Mouse (Mus musculus) heart, postnatal 36 days (tissue): ENCODE data around the gene Bcl3. TPM values are rescaled to one million over a fixed set of nuclear protein-coding genes. Genes with fewer than 3 reads are reported as not detected.

Source experiments
- DNase-seq, 2 experiments: peaks; one replicate each; pipeline ENCODE4 v3.0.0; 2021 to 2022
- intact Hi-C: fragments of 180-260 bp; cut with DNase I; formaldehyde crosslinking; loops from one replicate; pipeline ENCODE4 v1.15.1; 2025
- total RNA-seq, 2 experiments: library from RNA; stranded (reverse); gene quantifications; 2 replicates each; pipeline ENCODE4 v1.2.3; 2021

Gene Bcl3
- 1 to 10 TPM; 3.5 TPM for total RNA-seq

GRCm38 (mm10) chr7:19822604-19823058, at the start of gene Bcl3:
Gene Bcl3 (minus strand): TSS chr7:19822770.
- intact Hi-C loops, result no loop called here
- peak; percentile 78 for DNase-seq

DNA sequence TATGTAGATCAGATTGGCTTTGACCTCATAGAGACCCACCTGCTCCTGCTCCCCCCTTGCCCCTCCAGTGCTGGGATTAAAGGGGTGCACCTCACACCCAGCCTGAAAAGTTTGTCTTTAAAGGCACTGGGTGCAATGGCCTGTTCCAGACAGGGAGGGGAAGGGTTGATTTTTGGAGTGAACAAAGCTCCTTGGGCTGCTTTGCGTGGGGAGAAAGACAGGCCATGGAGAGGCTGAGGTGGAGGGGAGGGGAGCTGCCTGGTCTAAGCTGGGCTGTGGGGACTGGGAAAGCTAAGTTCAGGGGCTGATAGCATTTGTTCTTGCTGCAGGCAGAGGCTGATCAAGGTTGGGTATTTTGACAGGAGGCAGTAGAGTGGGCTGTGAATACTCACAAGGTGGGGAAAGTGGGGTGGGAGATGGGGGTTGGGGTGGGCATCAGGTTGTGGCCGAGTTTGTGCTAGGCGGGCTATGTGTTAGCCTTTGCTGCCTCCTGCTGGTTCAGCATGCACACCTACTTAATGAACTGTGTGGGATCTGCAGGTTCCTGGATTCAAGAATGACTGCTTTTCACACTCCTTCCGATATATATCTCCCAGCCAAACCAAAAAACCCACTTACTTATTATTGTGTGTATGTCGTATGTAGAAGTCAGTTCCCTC, 49.5 kb upstream of the Bcl3 start:
- intact Hi-C loops, result loop anchor here (1.0 to 5.0 kb wide), 3 partner anchors 23 to 120 kb away; partner anchors contain the start of gene Nectin2
- DNase-seq, result peak; percentile 52 to 67

DNA sequence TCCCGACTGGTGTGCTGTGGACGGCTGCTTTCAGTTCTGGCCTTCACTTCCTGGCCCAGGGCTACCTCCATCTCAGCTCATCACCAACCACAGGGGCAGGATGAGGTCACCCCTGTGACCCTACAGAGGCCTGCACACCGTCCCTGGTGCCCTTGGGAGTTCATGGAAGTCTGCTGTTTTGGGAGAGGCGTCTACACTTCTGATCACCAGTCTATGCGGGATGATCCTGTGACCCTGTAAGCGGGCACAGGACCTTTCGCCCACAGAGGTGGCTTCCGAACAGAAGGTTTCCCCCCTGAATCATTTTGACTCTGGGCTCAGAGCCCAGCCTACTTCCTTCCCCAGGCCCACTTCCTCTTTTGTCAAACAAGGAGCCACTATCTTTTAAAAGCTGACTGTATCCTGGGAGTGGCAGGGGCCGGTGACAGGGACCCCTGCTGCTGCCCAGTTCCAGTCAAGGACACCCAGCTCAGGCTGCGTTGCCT, 48.6 kb upstream of the Bcl3 start:
- intact Hi-C loops, result loop anchor here (5.0 kb wide), 1 partner anchor 119 kb away; the partner anchor contains the start of gene Nectin2
- DNase-seq, result peak; percentile 40 to 46

GRCm38 (mm10) chr7:19867751-19868399, 45.3 kb upstream of the Bcl3 start:
- no peak for DNase-seq
- intact Hi-C loops, result loop anchor here (5.0 kb wide), 1 partner anchor 69 kb away; no protein-coding TSS in a partner anchor

DNA sequence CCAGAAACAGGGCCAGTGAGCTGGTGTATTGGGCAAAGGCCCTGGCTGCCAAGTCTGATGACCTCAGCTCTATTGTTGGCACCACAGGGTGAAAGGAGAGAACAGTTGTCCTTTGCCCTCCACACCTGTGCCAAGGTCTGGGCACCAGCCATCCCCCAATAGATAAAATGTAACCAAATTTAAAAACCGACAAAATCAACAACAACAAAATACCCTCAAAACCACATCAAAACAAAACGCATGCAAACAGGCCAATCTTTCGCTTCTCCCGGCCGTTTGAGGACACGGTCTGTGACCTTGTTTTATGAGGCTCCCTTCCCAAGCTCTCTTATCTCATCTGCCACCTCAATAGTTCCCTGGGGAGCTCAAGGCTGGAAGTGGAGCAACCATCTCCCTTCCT, 43.9 kb upstream of the Bcl3 start:
- peak in 1 of 2 experiments; percentile 37 for DNase-seq
- intact Hi-C loops, result loop anchor here (5.0 kb wide), 1 partner anchor 71 kb away; no protein-coding TSS in a partner anchor

- DNase-seq, result no peak
- intact Hi-C loops, result loop anchor here (5.0 kb wide), 1 partner anchor 72 kb away; no protein-coding TSS in a partner anchor
These were observed 42.9 kb upstream of the Bcl3 start for GRCm38 (mm10) chr7:19865246-19866036.

DNA sequence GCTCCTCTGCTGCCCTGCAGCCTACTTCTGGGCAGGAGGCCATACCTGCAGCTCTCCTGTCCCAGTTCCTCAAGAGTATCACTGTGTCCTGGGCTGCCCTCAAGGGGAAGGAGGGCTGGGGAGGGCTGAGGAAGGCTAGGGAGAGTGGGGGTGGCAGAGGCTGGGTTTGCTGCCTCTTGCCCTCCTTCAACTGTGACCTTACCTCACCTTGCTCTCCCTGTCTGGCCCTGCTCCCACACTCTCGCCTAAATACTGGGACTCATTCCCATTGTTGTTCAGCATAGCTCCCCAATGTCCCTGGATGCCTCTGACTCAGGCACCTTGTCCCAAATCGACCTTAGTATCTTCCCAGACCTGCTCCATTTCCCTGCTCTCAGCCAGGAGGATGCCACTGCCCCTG, 41.7 kb upstream of the Bcl3 start:
- peak; percentile 38 to 44 for DNase-seq
- intact Hi-C loops, result no loop called here

- DNase-seq, result no peak
- intact Hi-C loops, result no loop called here
These were observed 38.6 kb upstream of the Bcl3 start, which contains the start of gene Ceacam16 for GRCm38 (mm10) chr7:19861199-19861598. Gene Ceacam16 (minus strand): TSS chr7:19861299.

DNA sequence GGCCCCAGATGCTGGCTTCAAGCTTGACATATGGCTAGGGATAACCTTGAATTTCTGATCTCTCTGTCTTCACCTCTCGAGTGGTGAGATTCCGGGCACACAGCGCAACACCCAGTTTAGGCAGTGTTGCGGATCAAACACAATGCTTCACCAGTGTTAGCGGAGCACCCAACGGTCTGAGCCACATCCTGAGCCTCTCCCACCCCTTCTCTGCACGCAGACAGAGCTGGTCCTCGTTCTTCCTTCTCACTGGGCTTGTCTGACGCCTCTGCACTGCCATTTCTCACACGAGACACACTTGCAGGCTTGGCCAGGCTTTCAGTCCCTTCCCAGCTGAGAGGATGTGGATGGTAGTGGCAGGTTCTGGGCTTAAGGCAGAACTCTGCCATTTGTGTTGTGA, 37.2 kb upstream of the Bcl3 start:
- intact Hi-C loops, result no loop called here
- no peak for DNase-seq

DNA sequence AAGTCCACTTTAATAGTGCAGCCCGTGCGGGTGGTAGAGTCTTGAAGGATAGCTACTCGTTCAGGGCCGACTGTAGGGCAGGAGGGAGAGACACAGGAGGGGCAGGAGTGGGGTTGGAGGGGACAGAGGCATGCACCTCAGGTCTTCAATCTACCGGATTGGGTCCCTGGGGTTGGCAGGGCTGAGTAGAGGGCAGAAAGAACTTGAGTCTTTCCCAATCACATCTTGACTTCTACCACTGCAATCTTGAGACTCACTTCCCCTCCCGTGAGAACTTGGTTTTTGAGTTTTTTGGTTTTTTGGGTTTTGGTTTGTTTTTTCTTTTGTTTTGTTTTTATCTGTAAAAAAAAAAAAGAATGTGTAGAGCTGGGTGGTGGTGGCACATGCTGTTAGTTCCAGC, 33.7 kb upstream of the Bcl3 start:
- intact Hi-C loops, result no loop called here

DNA sequence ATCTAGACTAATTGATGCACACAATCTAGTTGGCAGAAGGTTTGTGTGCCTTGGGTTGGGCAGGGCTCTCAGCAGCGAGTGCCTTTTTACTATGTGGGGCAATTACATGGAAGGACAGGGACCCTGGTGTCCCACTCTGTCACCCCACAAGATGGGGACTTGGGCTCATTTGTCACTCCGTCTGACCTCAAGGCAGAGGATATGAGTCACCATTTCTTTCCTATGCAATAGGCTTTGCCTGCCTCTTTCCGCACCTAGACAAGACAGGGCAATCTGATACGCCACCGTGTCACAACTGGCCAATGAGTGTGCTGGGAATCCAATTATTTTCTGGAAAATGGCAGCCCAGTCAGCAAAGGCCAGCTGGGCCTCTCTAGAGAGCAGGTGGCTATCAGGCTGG, 33.1 kb upstream of the Bcl3 start:
- no peak for DNase-seq
- intact Hi-C loops, result no loop called here

More for the DNA sequence above, 33.7 kb upstream of the Bcl3 start:
- DNase-seq, result no peak

DNA sequence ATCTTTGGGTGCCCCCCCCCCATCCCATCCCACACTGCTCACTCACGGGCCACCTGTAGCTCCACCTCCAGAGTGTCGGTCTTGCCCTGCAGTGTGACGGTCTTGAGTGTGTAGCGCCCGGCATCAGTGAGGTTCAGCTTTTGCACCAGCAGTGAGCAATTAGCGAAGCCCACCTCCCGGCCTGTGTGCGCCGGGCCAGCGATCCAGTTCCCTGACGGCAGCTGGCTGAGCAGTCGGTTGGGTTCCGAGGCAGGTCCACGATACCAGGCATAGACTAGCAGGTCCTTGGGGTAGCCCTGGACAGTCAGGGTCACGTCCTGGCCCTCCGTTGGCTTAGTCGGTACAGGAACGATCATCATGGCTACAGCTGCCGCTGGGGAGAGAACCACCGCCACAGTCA, 31.0 kb upstream of the Bcl3 start:
- no peak for DNase-seq
- intact Hi-C loops, result no loop called here

DNA sequence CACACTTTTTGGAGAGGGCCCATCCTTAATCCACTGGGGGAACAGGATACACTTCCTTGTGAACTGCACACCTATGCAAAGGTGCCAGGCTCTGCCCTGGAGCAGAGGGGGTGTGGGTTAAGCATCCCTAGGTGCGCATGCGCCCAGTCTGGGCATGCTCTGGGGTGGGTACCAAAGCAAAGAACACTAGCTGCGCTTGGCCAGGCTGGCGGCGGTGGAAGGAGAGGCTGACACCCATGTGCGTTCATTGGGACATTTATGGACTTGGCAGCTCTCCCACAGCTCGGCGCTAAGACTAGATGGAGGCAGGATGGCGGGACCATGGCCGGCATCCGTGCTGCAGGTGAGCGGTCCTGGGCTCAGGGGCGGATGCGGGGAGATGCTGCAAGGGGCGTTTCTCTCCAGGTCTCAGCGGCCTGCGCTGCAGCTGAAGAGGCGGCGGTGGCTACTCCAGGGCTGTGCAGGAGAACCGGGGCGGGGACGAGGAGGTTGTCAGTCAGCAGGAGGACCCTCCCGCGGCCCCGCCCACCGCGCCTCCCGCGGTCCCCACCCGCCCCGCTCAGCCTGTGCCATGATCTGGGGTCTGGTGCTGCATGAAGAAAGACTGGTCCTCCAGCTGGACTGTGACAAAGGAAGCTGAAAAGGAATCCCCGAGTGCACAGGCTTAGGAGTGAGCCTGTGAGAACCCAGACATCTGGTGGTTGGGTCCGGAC, 29.4 kb upstream of the Bcl3 start, which contains the start of gene Gm19345:
Gm19345 (plus strand) TSS at position 146 of the 713 bp plus-strand sequence.
- intact Hi-C loops, result no loop called here
- no peak for DNase-seq

- no peak for DNase-seq
- intact Hi-C loops, result no loop called here
These were observed 22.1 kb upstream of the Bcl3 start for GRCm38 (mm10) chr7:19844521-19845171.

DNA sequence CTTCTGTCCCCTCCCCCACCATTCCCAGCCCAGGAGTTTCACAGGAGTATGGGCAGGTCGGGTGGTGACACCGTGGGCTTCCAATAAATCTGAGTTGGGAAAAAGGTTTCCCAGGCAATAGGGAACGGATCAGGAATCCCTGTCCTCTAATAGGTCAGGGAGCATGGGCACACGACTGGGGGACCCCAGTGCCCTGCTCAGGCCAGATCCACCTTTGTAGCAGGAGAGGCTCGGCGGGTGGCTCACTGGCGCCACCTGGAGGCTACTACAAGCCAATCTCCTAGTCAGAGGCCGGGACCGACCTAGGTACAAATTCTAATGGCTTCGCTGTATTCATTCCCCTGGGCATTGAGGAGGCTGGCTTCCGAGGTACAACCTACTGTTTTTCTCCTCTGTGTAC, 21.0 kb upstream of the Bcl3 start:
- DNase-seq, result peak; percentile 82 to 83
- intact Hi-C loops, result loop anchor here (1.0 kb wide), 1 partner anchor 40 kb away; no protein-coding TSS in a partner anchor

DNA sequence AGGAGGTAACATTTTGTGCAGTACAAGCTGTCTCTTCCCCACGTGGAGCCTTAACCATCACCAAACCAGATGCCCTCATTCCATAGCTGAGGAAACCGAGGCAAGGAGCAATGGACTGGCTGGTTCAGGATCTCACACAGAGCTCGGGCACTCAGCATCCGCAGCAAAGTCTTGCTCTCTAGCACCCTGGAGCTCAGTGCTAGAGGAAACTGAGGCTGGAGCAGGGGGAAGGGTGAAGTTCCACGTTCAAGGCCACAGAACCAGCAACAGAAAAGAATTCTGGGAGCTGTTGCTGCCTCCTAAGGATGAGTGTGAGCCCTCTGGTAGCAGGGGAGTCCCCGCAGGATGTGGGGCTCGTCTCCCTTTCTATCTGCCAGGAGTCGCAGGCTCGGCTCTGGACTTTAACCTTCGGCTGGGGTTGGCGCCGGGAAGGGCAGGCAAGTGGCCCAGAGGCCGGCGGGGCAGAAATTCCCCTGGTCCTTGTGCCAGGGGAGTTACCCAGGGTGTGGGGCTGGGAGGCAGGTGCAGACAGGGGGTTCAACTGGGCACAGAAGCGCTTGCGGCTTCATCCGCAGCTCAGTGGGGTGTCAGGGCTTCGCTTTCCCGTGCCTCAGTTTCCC, 20.4 kb upstream of the Bcl3 start:
- intact Hi-C loops, result loop anchor here (1.0 kb wide), 1 partner anchor 40 kb away; no protein-coding TSS in a partner anchor

DNA sequence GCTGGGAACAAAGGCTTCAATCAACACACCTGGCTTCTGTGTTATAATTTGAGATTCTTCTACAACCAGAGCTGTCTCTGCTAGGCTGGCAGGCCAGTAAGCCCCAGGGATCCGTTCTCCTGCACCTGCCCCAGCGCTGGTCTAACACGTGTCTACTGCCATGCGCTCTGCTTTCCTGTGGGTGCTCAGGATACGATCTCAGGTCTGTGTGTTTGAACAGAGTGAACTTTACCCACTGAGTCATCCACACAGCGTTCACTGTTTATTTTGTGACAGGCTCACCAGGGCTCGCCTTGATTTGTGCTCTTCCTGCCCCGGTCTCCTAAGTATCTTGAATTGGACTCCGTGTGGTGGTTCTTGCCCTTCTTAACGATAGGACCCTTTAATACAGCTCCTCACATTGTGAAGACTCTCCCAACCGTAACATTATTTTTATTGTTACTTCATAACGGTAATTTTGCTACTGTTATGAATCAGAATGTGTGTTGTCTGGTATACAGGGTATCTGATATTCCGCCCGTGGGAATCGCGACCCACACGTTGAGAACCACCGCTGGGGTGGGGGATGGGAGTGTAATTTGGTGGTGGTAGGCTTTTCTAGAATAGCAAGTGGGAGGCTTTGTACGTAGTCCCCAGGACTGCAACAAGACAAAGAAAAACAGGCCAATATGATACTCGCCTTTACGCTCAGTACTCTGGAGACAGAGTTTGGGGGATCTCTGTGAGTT, 19.3 kb upstream of the Bcl3 start:
- DNase-seq, result no peak
- intact Hi-C loops, result no loop called here

More for the DNA sequence above, 20.4 kb upstream of the Bcl3 start:
- DNase-seq, result peak in 1 of 2 experiments; percentile 23

DNA sequence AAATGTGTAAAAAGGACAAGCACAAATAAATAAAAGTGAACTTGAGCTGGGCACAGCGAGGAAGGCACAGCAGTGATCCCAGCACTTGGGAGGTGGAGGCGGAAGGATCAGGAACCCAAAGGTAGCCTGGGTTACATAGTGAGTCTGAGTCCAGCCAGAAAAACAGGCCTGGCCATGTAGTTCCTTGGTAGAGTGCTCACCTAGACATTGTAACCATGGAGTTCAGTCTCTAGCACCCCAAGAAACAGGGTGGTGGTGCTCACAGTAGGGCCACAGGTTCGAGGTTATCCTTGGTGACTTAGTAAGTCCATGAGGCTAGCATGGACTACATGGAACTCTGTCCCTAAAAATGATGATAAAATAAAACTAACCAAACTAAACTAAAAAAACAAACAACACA, 18.4 kb upstream of the Bcl3 start:
- no peak for DNase-seq
- intact Hi-C loops, result no loop called here
